Mouse (Mus musculus) c-Kit-positive CD71-positive TER-119-positive erythroid progenitor cells, embryonic 14.5 days (primary cell): ENCODE measurements around the gene Nfkbia.

Experiments used
- DNase-seq: peaks from one replicate; pipeline ENCODE4 v3.0.0-alpha.2; 2013; ENCODE audit warnings: low spot score

The Nfkbia gene

GRCm38 (mm10) chr12:55466088-55466701 lies 26.3 kb downstream of the Nfkbia start:
- no peak for DNase-seq

DNA sequence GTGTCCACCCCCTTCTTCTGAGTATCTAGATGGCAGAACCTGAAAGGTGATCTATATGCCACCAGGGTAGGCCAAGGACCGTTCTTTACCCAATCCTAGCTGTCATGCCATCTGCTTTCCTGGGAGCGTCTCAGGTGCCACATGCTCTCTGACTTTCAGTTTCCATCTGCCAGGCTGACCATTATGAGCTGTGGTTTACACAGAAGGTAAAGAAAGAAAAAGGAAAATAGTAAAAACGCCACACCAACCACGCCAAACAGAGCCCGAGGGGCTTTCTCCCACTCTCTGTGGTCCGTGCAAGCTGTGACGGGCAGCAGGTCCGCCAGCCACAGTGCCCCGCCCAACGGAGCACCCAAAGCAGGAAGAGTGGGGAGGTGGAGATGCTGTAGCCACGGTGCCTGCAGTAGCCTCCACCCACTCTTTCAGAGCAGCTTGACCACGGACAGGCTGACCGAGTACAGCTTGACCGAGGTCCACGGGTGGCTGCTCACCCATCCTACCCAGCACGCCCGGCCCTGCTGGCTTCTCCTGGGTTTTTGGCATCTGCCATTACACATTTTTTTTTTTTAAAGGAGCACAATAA lies 27.0 kb downstream of the Nfkbia start:
- no peak for DNase-seq

DNA sequence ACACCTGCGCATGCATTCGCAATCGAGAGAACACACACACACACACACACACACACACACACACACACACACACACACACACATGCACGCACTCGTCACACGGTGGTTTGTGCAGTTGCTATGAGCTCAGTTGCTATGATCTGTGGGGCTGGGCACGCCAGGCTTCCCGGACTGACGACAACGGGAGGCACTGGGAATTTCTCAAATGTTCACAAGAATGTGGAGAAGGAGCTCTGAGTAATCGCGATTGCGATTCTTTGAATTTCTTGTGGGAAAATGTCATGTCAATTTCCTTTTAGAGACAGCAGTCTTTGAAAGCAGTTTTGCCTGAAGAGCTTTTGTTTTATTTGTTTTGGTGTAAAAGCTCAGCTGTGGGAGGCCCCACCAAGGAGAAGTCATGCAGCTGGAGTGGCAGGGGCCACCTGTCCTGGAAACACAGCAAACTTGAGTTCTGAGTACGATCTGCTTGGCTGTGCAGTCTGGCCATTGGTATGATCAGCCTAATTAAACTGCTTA lies 27.5 kb downstream of the Nfkbia start:
- DNase-seq = no peak

GRCm38 (mm10) chr12:55463992-55464845 lies 28.2 kb downstream of the Nfkbia start:
- no peak for DNase-seq

DNA sequence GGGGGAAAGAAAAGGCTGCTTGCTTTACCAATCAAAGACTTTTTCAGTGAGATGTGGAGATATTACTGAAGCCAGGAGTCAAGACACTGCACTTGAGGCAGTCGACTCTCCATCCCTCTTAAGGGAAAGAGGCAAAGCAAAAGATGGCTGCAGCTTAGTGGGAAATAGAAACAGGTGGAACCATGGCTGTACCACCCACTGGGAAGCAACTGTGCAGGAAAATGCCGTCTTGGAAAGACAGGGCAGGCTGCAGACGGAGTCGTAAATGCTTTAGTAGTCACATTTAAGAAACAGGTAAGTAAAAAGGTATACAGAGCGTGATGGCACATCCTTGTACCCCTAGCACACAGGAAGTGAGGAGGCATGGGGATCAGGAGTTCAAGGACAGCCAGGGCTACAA lies 29.4 kb downstream of the Nfkbia start:
- no peak for DNase-seq

GRCm38 (mm10) chr12:55462456-55462855 lies 30.0 kb downstream of the Nfkbia start:
- no peak for DNase-seq

DNA sequence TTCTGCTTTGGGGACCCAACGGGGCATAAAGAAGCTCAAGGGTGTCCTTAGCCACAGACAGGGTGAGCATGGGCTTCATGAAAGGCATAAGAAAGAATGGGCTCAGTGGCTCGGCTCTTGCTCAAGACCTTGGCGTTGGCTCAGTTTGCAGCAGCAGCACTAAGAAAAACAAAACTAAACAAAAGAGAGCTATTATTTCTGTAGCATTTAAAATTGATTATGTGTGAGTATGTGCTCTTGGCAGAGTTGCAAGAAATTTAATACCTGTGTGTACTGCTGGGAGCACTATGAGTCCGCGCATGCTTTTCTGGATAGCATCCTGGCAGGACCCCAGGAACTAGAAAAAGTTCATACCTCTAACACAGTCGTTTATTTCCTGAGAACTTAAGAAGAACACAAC lies 30.7 kb downstream of the Nfkbia start:
- no peak for DNase-seq

GRCm38 (mm10) chr12:55460900-55461299 lies 31.5 kb downstream of the Nfkbia start:
- no peak for DNase-seq

DNA sequence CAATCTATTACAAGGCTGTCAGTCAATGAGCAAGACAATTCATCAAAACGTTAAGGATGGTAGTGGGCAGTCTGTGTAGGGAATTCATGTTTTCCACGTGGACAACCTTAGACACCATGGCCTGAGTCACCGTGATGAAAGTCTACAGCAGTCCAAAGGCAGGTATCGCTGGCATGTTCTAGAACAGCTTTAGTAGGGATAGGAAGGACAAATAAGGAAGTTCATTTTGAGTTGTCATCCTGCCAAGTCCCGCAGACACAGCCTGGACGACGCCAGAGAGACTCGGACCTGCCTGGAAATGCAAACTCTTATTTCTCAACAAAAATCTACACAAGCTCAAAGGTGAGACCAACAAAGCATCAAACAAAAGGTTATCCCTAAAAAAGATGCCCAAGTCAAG lies 32.7 kb downstream of the Nfkbia start:
- no peak for DNase-seq

GRCm38 (mm10) chr12:55456893-55457292 lies 35.6 kb downstream of the Nfkbia start:
- DNase-seq = no peak

DNA sequence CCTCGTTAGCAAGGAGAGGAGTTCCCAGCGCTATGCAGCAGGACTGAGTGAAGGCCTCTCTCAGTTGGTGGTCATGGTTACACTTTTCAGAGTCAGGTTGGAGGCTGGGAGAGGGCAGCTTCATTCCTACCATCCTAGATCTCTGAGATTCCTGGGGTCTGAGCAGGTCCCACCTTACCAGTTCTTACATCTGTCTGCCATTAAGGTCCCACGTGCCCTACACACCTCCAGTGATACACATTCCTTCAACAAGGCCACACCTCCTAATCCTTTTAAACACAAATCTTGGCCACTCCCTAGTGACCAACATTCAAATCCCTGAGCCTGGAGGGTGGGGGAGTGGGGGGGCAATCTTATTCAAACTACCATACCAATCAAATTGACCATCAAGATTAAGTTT lies 36.3 kb downstream of the Nfkbia start:
- no peak for DNase-seq

DNA sequence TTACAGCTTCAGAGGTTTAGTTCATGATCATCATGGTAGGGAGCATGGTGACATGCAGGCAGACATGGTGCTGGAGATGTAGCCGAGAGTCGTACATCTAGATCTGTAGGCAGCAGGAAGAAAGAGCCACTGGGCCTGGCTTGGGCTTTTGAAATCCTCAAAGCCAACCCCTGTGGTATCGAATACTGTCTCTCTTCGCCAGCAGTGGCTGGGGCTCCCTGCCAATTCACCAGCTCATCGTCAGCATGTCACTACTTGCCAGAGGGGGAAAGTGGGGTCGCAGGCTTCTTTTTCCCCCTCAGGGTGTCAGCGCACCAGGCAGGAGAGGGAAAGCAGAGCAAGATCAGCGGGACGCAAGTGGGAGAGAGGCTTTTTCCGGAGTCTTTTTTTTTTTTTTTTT lies 37.2 kb downstream of the Nfkbia start:
- DNase-seq = no peak

GRCm38 (mm10) chr12:55453924-55454323 lies 38.5 kb downstream of the Nfkbia start:
- DNase-seq = no peak

DNA sequence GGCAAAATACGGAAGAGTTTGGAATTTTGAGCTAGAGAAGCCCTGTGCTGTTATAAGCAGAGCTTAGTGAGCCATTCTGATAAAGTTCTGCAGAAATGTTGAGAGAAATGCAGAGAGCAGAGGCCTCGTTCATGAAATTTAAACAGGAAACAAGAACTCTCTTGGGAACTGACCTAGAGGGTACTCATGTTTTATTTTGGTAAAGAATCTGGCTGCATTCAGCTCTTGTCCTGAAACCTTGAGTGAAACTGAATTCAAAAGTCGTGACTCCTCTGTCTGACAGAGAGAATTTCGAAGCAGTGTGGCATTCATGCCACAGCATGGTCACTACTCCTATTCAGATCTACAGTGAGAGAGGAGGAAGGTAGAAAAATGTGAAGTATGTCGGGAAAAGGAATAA lies 39.6 kb downstream of the Nfkbia start:
- no peak for DNase-seq

GRCm38 (mm10) chr12:55450421-55450820 lies 42.0 kb downstream of the Nfkbia start:
- DNase-seq = no peak

DNA sequence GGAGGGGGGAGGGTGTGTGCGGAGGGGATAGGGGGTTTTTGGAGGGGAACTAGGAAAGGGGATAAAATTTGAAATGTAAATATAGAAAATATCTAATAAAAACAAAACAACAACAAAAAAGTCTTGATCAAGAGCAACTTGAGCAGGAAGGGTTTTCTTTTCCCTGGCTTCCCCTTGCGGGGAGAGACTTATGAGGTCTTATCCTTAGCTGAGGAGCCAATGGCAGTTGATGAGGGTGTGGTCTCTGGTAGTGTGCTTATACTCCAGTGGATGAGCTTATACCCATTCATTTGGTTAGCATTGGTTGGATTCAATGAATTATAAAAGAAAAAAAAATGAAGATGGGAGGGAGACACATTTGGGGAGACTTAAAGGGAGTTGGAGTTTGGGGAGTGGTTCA lies 43.4 kb downstream of the Nfkbia start:
- DNase-seq = no peak

DNA sequence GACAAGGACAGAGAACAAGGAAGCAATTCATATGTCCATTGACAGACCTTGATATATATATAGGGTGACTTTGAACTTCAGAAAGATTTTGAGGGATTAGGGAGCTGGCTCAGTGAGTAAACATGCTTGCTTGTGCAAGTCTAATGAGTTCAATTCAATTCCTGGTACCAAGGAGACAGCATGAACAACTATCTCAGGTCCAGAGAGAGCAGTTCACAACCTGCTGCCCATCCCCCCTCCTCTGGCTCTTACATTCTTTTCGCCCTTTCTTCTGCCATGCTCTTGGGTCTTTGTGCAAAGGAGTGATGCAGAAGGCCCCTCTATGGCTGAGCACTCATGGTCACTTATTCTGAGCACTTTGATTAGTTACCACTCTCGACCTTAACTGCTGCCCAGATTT lies 44.0 kb downstream of the Nfkbia start:
- DNase-seq = no peak

DNA sequence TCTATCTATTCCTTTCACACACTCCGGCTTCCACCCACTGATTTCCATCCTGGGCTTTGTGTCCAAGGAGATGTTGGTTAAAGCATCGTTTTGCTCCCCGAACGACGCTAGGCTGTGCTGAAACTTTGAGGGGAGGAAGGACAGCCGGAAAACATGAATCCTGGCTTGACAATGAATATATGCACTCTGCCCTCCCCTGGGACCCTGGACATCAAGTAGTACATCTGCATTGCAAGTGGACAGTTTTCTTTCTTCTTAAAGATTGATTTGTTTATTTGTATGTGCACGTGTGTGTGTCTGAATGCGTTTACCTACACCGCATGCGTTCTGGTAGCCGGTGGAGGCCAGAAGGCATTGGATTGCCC lies 45.1 kb downstream of the Nfkbia start:
- no peak for DNase-seq

- DNase-seq = no peak
These were observed 45.6 kb downstream of the Nfkbia start for GRCm38 (mm10) chr12:55446746-55447395.

DNA sequence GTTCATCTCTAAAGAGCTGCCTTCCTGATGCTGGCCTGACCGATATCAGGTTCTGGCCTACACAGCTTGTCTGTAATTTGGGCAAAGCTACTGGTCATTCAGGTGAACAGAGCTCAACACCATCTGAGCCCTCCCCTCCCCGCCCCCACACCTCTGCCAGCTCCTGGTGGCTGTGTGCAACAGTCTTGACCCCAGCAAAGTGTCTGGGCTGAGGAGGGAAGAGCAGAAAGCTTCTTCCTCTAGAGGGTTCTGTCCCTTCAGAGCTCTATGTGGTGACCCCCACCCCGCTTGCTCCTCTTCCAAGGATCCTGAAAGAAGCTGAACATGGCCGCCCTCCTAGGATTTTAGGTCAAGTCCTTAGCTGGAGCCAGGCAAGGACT lies 46.1 kb downstream of the Nfkbia start:
- DNase-seq = no peak

GRCm38 (mm10) chr12:55445583-55445982 lies 46.9 kb downstream of the Nfkbia start:
- no peak for DNase-seq

DNA sequence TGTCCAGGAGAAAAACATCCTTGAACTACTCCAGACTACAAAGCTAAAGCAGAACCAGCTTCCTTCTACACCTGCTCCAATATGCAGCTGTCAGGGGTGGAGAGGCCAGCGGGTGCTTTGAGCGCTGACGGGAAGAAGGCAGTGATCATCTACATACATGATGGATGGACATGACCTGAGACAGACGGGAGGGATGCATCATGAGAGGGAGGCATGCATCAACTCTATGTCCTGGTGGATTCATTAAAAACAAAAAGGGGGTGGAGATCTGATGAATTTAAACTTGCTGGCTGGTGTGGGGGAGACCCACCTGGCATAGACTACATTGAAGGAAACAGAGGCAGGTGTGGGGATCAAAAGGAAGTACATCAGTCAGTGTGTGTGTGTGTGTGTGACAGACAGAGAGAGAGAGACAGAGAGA lies 48.4 kb downstream of the Nfkbia start:
- no peak for DNase-seq
